Comparison of ENCODE assay signal across 8 mouse cellular contexts in genomic region chr6:90575261-90575715, GRCm38 (mm10). TPM values are rescaled to one million over a fixed set of nuclear protein-coding genes. Genes with fewer than 3 reads are reported as not detected.
DNase-seq lines count a peak whose midpoint lies in the region; ATAC-seq and TF ChIP-seq lines count a peak whose summit lies in the region.

No protein-coding gene starts in this region.

- H3K9me3 ChIP-seq in CH12.LX (replicated peaks; ENCODE audit: low read length) = no peaks in the 10 kb centered on the region
- no peaks in the 10 kb centered on the region for H3K9me3 ChIP-seq in forebrain, embryonic 11.5 days (ENCODE audit: control insufficient read depth, low read length)
- no peaks in the 10 kb centered on the region for H3K9me3 ChIP-seq in heart, embryonic 14.5 days (ENCODE audit: control insufficient read depth, low read length)
- H3K9me3 ChIP-seq in kidney, postnatal 0 days (replicated peaks; ENCODE audit: low read length) = no peaks in the 10 kb centered on the region
- no peaks in the 10 kb centered on the region for H3K9me3 ChIP-seq in liver, embryonic 11.5 days (ENCODE audit: control insufficient read depth, low read length)
- no peaks in the 10 kb centered on the region for H3K9me3 ChIP-seq in stomach, postnatal 0 days (ENCODE audit: control insufficient read depth, low read length)

- no peak for TF ChIP-seq POLR2A in CH12.LX (IDR thresholded peaks at IDR 0.05; ENCODE audit: low read depth, low read length)

- in situ Hi-C loops in CH12.LX (cut with MboI; ENCODE audit: low pct_ligation_motif_present, low pct_unique_long_range_greater_than_20kb, low sequenced_read_pairs) = no loop called here

- TF ChIP-seq RAD21 in CH12.LX (IDR thresholded peaks at IDR 0.05; ENCODE audit: low read depth, low read length) = peak; percentile 56

- H3K4me3 ChIP-seq in CH12.LX (replicated peaks in 1 of 3; ENCODE audit: low read depth in 2 of 3, low read length in 2 of 3, poor library complexity in 1 of 3) = no peak overlapping the region
- no peak overlapping the region for H3K4me3 ChIP-seq in forebrain, embryonic 11.5 days (ENCODE audit: low read depth, low read length)
- no peak overlapping the region for H3K4me3 ChIP-seq in heart, embryonic 14.5 days (ENCODE audit: control insufficient read depth in 1 of 2, insufficient read depth in 1 of 2, low read depth in 1 of 2, low read length in 2 of 2)
- H3K4me3 ChIP-seq in kidney, postnatal 0 days (replicated peaks; ENCODE audit: low read depth, low read length) = no peak overlapping the region
- no peak overlapping the region for H3K4me3 ChIP-seq in liver, embryonic 11.5 days (ENCODE audit: low read depth, low read length)
- H3K4me3 ChIP-seq in stomach, postnatal 0 days (ENCODE audit: low read depth, low read length) = no peak overlapping the region

- 44% methylated on average over 3 of the region's 3 CpGs for WGBS in forebrain, embryonic 11.5 days
- 49% methylated on average over 3 of the region's 3 CpGs for WGBS in heart, embryonic 14.5 days
- 38% methylated on average over 3 of the region's 3 CpGs for WGBS in kidney, postnatal 0 days
- 46% methylated on average over 3 of the region's 3 CpGs for WGBS in liver, embryonic 11.5 days
- WGBS in stomach, postnatal 0 days = 53% methylated on average over 3 of the region's 3 CpGs

- H3K4me1 ChIP-seq in CH12.LX (ENCODE audit: control insufficient read depth in 1 of 2, insufficient read depth in 2 of 2) = peaks cover 8 to 13% of the 10 kb centered on the region in 2 experiments
- H3K4me1 ChIP-seq in forebrain, embryonic 11.5 days (replicated peaks; ENCODE audit: control insufficient read depth, insufficient read depth, low read length) = no peaks in the 10 kb centered on the region
- H3K4me1 ChIP-seq in heart, embryonic 14.5 days (ENCODE audit: control insufficient read depth in 2 of 2, insufficient read depth in 2 of 2, low read length in 2 of 2) = peaks cover 5% of the 10 kb centered on the region in 2 experiments; a peak in 2 of 4 replicates
- H3K4me1 ChIP-seq in kidney, postnatal 0 days (replicated peaks; ENCODE audit: insufficient read depth, low read length) = 0 out of 2 replicates have a peak, but pooled peaks cover under 1% of the 10 kb centered on the region
- no peaks in the 10 kb centered on the region for H3K4me1 ChIP-seq in liver, embryonic 11.5 days (replicated peaks; ENCODE audit: control insufficient read depth, insufficient read depth, low read length)
- no peaks in the 10 kb centered on the region for H3K4me1 ChIP-seq in stomach, postnatal 0 days (replicated peaks; ENCODE audit: control insufficient read depth, insufficient read depth)

- no peak overlapping the region for H3K27ac ChIP-seq in CH12.LX (ENCODE audit: insufficient read depth, low read depth)
- H3K27ac ChIP-seq in forebrain, embryonic 11.5 days (ENCODE audit: low read depth, low read length) = no peak overlapping the region
- no peak overlapping the region for H3K27ac ChIP-seq in heart, embryonic 14.5 days (replicated peaks in 1 of 2; ENCODE audit: control insufficient read depth in 1 of 2, insufficient read depth in 1 of 2, low read depth in 2 of 2, low read length in 2 of 2)
- no peak overlapping the region for H3K27ac ChIP-seq in kidney, postnatal 0 days
- no peak overlapping the region for H3K27ac ChIP-seq in liver, embryonic 11.5 days (ENCODE audit: low read depth, low read length)
- no peak overlapping the region for H3K27ac ChIP-seq in stomach, postnatal 0 days (replicated peaks)

- ATAC-seq in forebrain, embryonic 11.5 days (replicated peaks; ENCODE audit: low FRiP score) = peak; percentile 43; the same call in 1 of the 2 replicates
- ATAC-seq in heart, embryonic 14.5 days (ENCODE audit: insufficient number of reproducible peaks, insufficient read depth, low FRiP score, low read depth) = 0 out of 2 replicates have a peak, but pooled peaks have one; percentile 34
- peak; percentile 65 for ATAC-seq in kidney, postnatal 0 days (replicated peaks; ENCODE audit: low FRiP score, low read depth)
- peak; percentile 40 for ATAC-seq in liver, embryonic 11.5 days (replicated peaks; ENCODE audit: low FRiP score)
- ATAC-seq in stomach, postnatal 0 days (ENCODE audit: low FRiP score, low TSS enrichment) = peak; percentile 71

- no peak for TF ChIP-seq EP300 in CH12.LX (IDR thresholded peaks at IDR 0.05; ENCODE audit: low read length)
- no peak for TF ChIP-seq EP300 in stomach, postnatal 0 days (optimal IDR thresholded peaks at IDR 0.05)

- no peaks in the 10 kb centered on the region for H3K36me3 ChIP-seq in CH12.LX (replicated peaks in 1 of 2; ENCODE audit: control insufficient read depth in 1 of 2, insufficient read depth in 1 of 2, low read length in 1 of 2)
- H3K36me3 ChIP-seq in forebrain, embryonic 11.5 days (ENCODE audit: control insufficient read depth, insufficient read depth, low read length) = no peaks in the 10 kb centered on the region
- H3K36me3 ChIP-seq in heart, embryonic 14.5 days (ENCODE audit: control insufficient read depth, insufficient read depth, low read length) = no peaks in the 10 kb centered on the region
- H3K36me3 ChIP-seq in kidney, postnatal 0 days (ENCODE audit: insufficient read depth, low read length) = no peaks in the 10 kb centered on the region
- no peaks in the 10 kb centered on the region for H3K36me3 ChIP-seq in liver, embryonic 11.5 days (ENCODE audit: control insufficient read depth, insufficient read depth, low read length)
- no peaks in the 10 kb centered on the region for H3K36me3 ChIP-seq in stomach, postnatal 0 days (ENCODE audit: control insufficient read depth, insufficient read depth, low read length)

- peak; percentile 58 for DNase-seq in CH12.LX (ENCODE audit: extremely low read depth)
- peak; percentile 38 for DNase-seq in c-Kit-negative CD71-positive TER-119-positive erythroid progenitor cells, embryonic 14.5 days (ENCODE audit: low read depth, low spot score)
- peak; percentile 86 for DNase-seq in forebrain, embryonic 11.5 days (ENCODE audit: low spot score)
- peak; percentile 89 for DNase-seq in kidney, postnatal 0 days (ENCODE audit: low spot score)
- DNase-seq in liver, embryonic 11.5 days (ENCODE audit: low spot score) = peak; percentile 73
- DNase-seq in neural tube, embryonic 10.5 days (ENCODE audit: extremely low spot score, low spot score) = peak; percentile 86
- peak; percentile 81 for DNase-seq in stomach, postnatal 0 days (ENCODE audit: low spot score)

- no peak overlapping the region for H3K9ac ChIP-seq in CH12.LX (ENCODE audit: insufficient read depth, low read depth)
- H3K9ac ChIP-seq in forebrain, embryonic 11.5 days (ENCODE audit: low read length) = no peak overlapping the region
- no peak overlapping the region for H3K9ac ChIP-seq in heart, embryonic 14.5 days (ENCODE audit: low read length)
- H3K9ac ChIP-seq in kidney, postnatal 0 days (ENCODE audit: low read depth, low read length) = no peak overlapping the region
- H3K9ac ChIP-seq in liver, embryonic 11.5 days (ENCODE audit: low read depth, low read length) = no peak overlapping the region
- no peak overlapping the region for H3K9ac ChIP-seq in stomach, postnatal 0 days (ENCODE audit: low read length)

- peaks cover 54% of the 10 kb centered on the region for H3K27me3 ChIP-seq in CH12.LX (replicated peaks)
- H3K27me3 ChIP-seq in forebrain, embryonic 11.5 days (ENCODE audit: control insufficient read depth, insufficient read depth, low read length) = no peaks in the 10 kb centered on the region
- no peaks in the 10 kb centered on the region for H3K27me3 ChIP-seq in heart, embryonic 14.5 days (ENCODE audit: control insufficient read depth, insufficient read depth, low read length)
- no peaks in the 10 kb centered on the region for H3K27me3 ChIP-seq in kidney, postnatal 0 days (ENCODE audit: insufficient read depth, low read length)
- H3K27me3 ChIP-seq in liver, embryonic 11.5 days (replicated peaks; ENCODE audit: control insufficient read depth, insufficient read depth, low read length) = no peaks in the 10 kb centered on the region
- H3K27me3 ChIP-seq in stomach, postnatal 0 days (ENCODE audit: control insufficient read depth, insufficient read depth, low read length) = no peaks in the 10 kb centered on the region

- dilution Hi-C loops in CH12.LX (cut with MboI; ENCODE audit: extremely low pct_ligation_motif_present, extremely low pct_unique_long_range_greater_than_20kb, low sequenced_read_pairs) = no loop called here

- peak; percentile 77 for TF ChIP-seq CTCF in CH12.LX (conservative IDR thresholded peaks at IDR 0.05 in 1 of 2, IDR thresholded peaks at IDR 0.05 in 1 of 2; ENCODE audit: low read depth in 2 of 2, low read length in 2 of 2)
- peak; percentile 94 for TF ChIP-seq CTCF in kidney, postnatal 0 days (IDR thresholded peaks at IDR 0.05; ENCODE audit: low read depth)
- peak; percentile 89 for TF ChIP-seq CTCF in stomach, postnatal 0 days (IDR thresholded peaks at IDR 0.05; ENCODE audit: low read depth)

- no peaks in the 10 kb centered on the region for H3K79me2 ChIP-seq in CH12.LX (replicated peaks; ENCODE audit: control insufficient read depth, extremely low read depth, insufficient read depth, poor library complexity, severe bottlenecking)

- no peak overlapping the region for H3K4me2 ChIP-seq in CH12.LX (ENCODE audit: insufficient read depth, low read depth, poor library complexity, severe bottlenecking)
- H3K4me2 ChIP-seq in forebrain, embryonic 11.5 days (ENCODE audit: low read depth, low read length, severe bottlenecking) = no peak overlapping the region
- H3K4me2 ChIP-seq in heart, embryonic 14.5 days (ENCODE audit: low read length) = no peak overlapping the region
- H3K4me2 ChIP-seq in kidney, postnatal 0 days (ENCODE audit: low read length) = no peak overlapping the region
- H3K4me2 ChIP-seq in liver, embryonic 11.5 days = no peak overlapping the region
- H3K4me2 ChIP-seq in stomach, postnatal 0 days (replicated peaks; ENCODE audit: low read depth) = no peak overlapping the region

TF ChIP-seq in CH12.LX, 34 proteins besides CTCF, POLR2A, EP300 and RAD21 (continues in another document):
- TF ChIP-seq ETS1 (conservative IDR thresholded peaks at IDR 0.05; ENCODE audit: low read depth, low read length) (no peak), SMC3 (IDR thresholded peaks at IDR 0.05; ENCODE audit: low read depth, low read length) (peak; percentile 53), MXI1 (IDR thresholded peaks at IDR 0.05; ENCODE audit: low read depth, low read length) (no peak), CHD1 (IDR thresholded peaks at IDR 0.05; ENCODE audit: low read depth, low read length) (no peak), ZKSCAN1 (IDR thresholded peaks at IDR 0.05; ENCODE audit: borderline replicate concordance, low read depth, low read length) (no peak)

RNA-seq across cellular contexts. Expression of gene Slc41a3, which starts 29.2 kb away (rescaled TPM):
- total RNA-seq in CH12.LX (2012; rRNA removed) = 0.55 and 0.59 TPM in 2 replicates
- 0.15 TPM in 1 of 2 replicates, not detected in the other for total RNA-seq in CH12.LX (2014; rRNA removed)
- 0.10 TPM in 1 of 2 replicates, not detected in the other for polyA plus RNA-seq in CH12.LX (2012; ENCODE audit: insufficient read length, low read depth)
- polyA plus RNA-seq in forebrain, embryonic 11.5 days (2014; fragmentation: Nextera tagmentation; extraction: Ambion mirVana) = 2.2 and 2.4 TPM in 2 replicates
- polyA plus RNA-seq in heart, embryonic 14.5 days (2014; fragmentation: Nextera tagmentation; extraction: Ambion mirVana) = 12.8 and 14.8 TPM in 2 replicates
- 5.6 and 6.3 TPM in 2 replicates for polyA plus RNA-seq in kidney, postnatal 0 days (2015; fragmentation: Nextera tagmentation; extraction: Ambion mirVana)
- 43.0 and 46.2 TPM in 2 replicates for polyA plus RNA-seq in liver, embryonic 11.5 days (2014; fragmentation: Nextera tagmentation; extraction: Ambion mirVana)
- polyA plus RNA-seq in stomach, postnatal 0 days (2015; fragmentation: Nextera tagmentation; extraction: Ambion mirVana) = 4.1 and 4.3 TPM in 2 replicates

Comparison
In these comparisons a context has a peak if more than half of its experiments do, and no peak if none do; other contexts are left out.
1. DNase-seq: peak in every context shown above with its lines; median percentile 89 in kidney, postnatal 0 days; 86 in forebrain, embryonic 11.5 days; 86 in neural tube, embryonic 10.5 days; 81 in stomach, postnatal 0 days; 73 in liver, embryonic 11.5 days; 58 in CH12.LX; 38 in c-Kit-negative CD71-positive TER-119-positive erythroid progenitor cells, embryonic 14.5 days.